Mouse (Mus musculus): ENCODE data around the gene Arrdc2. TPM values are rescaled to one million over a fixed set of nuclear protein-coding genes. Genes with fewer than 3 reads are reported as not detected.

Arrdc2 gene
- total RNA-seq, 4 experiments from 2014 or later: 38.9 to 177 (median 68.9) TPM

DNA sequence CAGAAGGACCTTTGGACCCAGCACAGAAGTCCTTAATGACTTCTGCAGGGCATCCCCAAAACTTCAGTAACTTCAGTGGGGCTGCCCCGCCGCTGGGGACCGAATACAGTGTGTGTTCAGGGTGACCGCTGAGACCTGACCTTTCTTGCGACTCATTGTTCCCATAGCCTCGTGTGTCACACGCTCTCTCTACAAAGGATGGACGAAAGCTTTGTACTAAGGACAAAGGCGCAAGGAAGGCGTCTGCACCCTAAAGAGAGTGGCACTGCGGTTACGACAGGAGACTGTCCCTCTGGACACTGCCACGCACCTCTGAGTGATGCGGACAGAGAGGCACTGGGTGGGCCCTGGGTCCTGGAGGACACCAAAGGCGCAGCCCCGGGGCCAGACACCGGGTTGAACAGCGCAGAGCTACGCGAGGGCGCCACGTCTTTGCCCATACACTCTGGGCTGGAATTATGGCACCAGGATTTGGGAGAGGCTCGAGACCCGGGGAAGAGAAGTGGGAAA is 25.2 kb upstream of the Arrdc2 start:
- no peak for DNase-seq (ENCODE audit: low spot score in 2 of 2)

DNA sequence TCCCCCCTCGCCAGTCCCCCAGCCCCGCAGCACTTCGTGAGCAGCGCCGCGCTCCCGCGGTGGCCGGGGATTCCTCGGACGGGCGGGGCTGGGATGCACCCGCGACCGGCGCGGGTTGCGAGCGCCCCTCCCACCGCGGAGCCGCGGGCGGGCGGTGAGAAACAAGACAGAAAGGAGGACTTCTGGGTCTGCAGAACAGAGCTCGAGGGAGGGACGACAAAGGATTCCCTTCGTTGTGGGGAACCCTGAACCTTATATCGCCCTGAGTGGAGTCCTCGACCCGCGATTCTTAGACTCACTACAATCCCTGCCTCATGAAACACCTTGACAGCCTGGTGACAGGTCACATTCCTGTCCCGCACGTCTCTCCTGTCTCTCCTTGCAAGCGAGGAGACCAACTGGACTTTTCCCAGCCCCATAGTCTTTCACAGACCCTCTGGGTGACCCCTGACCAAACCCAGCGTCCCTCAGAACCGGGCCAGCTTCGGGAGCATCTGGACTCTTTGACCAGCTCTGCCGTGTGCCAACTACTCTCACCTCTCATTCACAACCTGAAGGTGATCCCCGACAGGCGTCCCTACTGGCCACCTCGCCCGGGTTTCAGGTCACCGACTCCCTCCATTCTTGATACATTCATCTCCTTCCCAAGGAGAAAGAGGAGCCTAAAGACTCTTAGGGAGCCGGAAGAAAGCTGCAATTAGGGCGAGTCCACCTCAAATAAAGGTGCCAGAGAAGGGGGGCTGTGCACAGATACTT is 24.6 kb upstream of the Arrdc2 start:
- DNase-seq (ENCODE audit: low spot score in 2 of 2): no peak

DNA sequence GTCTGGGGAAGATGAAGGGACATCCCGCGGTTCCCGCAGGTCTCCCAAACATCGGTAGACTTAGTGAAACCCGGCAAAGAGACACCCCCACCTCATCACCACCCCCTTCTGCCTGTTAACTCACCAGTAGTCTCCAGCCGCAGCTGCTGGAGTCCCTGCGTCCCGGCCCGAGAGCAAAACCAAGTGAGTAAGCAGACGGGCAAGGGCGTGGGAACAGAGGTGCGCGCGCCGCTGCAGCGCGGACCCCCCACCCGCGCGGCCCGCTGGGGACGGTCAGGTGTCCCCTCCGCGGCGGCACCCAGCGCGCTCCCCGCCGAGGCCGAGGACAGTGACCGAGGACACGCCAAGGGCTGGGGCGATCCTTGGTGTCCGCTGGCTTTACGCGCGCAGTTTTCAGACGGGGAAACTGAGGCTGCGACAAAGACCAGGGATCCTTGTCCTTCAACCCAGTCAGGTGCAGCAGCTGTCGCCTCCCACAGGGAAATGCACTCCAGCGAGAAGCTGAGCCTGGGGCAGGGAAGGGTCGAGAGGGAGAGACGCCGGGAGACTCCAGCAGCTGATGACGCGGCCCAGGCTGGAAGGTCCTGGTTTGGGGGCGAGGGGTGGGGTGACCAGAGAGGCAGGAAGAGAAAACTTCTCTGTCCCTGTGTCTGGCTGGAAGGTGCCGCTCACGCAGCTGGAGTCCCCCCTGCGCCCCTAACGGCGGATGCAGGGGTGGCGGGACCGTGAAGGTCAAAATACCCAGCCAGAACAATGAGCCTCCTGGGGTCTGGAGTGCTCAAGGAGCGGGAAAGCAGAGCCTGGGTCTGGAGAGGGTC is 23.5 kb upstream of the Arrdc2 start, which contains the start of gene Kcnn1:
Gene Kcnn1 (minus strand): TSS at position 435 of the 818 bp plus-strand sequence.
- DNase-seq (ENCODE audit: low spot score in 2 of 2): no peak

DNA sequence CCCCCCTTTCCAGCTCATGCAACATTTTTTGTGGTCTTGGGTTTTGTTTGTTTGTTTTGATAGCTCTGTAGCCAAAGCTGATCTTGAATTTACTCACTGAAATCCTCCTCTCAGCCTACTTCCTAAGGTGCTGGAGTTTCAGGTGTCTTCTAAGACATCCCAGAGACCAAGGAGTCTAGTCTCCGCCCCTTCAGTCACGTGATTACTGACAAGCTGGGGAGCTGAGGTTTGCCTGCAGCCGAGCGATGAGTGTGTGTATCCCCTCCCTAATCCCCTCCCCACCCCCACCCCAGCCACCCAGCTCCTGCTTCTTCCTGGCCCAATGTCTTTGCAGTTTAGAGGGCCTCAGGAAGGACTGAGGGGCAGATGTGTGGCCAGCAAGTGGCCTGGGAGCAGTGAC is 18.0 kb upstream of the Arrdc2 start:
- no peak for DNase-seq (ENCODE audit: low spot score in 2 of 2)

DNA sequence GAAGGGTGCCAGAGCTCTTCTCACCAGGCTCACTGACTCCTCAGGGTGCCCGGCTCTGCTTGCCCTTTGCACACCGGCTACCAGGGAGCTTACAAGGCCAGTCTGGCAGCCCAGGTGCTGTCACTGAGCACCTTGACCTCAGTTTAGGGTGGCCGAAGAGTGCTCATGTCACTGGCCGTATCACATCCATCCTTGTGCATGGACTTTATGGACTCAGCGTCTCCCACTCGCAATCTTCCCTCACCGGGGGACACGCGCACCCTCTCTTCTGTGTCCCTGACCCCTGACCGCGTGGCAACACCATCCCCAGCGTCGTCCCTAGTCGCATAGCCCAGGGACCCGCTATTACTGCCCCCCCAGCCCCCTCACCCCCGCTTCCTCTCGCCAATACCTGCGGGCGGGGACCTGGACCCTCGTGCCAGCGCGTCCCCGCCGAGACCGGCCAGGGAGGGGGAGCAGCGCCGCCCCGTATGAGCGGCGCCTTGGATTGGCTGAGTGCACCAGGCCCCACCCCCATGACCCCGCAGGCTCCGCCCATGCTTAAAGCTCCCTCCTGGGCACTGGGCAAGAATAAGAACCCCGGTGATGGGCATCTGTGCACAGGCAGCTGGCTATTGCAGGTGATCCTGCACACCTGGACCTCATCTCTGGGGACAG is 17.1 kb upstream of the Arrdc2 start:
- peak; percentile 69 to 76 for DNase-seq (ENCODE audit: low spot score in 2 of 2)

DNA sequence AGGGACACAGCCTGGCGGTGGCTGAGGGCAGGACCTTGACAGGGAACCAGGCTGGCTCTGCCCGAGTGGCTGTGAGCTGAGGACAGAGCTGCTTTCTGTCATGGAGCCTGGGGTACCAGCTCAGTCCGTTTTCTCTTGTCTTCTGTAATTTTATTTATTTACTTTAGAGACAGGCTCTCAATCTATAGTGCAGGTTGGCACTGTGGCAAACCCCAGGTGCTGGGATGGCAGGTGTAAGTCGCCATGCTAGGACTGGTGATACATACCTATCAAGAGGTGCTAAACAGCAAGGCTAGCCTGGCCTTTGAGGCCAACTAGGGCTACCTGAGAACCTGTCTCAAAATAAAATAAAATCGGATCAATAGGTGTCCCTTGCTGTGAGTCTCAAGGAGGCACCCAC is 16.5 kb upstream of the Arrdc2 start:
- DNase-seq (ENCODE audit: low spot score in 2 of 2): no peak

DNA sequence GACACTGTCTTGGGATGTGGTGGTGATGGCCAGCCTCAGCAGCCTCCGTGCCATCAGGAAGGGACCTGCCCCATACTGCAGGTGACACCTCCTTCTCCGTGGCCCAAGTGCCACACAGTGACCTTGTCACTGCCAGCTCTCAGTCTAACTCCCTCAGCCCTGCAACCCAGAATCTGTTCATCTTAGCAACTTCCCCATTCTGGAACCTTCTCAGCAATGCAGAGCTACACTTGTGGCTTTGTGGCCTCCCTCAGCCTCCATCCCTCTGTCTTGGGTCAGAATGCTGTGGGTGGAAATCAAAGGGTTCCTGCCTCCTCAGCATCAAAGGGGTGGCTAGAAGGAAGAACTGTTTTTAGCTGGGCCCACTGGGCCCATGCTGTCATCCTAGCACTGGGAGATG is 14.3 kb upstream of the Arrdc2 start:
- no peak for DNase-seq (ENCODE audit: low spot score in 2 of 2)

DNA sequence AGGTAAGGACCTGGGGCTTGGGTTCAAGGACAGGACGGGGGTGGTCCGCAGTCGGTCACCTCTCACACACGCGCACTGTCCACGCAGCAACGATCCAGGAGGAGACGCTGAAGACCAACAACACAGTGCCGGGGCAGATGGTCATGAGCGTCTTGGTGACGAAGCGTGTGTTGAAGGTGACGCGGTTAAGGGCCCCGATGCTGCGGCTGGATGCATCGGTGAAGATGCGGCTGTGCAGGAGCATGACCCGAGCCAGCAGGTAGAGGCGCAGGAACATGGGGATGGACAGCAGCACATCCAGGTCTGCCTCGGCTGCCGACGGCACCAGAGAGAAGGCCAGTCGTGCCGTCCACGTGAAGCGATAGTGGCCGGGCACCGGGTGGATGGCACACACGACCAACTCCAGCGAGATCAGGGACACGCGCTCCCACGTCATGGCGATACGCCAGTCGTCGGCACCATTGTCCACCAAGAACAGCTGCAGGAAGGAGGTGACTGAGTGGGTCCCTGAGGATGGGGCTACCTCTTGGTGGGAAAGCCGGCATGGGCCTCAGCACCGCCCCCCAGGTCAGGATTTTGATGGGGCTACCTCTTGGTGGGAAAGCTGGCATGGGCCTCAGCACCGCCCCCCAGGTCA is 13.2 kb upstream of the Arrdc2 start:
- no peak for DNase-seq (ENCODE audit: low spot score in 2 of 2)

DNA sequence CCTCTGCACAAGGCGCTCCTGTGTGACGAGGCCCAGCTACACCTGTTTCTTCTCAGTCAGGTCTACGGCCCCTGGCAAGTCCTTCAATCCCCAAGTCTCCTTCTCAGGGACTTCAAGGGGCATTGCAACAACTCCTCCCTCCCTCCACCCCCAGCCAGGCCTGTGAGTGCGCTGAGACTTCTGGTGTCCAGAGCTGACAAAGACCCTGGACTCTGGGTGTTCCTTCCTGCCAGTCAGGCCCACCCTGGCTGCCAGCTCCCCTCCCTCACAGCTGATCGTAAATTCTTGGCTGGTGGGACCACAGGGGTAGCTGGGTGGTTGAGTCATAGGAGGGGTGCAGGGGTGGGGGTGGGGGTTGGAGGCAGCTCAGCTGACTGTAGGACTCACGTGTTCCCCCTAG is 12.3 kb upstream of the Arrdc2 start:
- no peak for DNase-seq (ENCODE audit: low spot score in 2 of 2)

DNA sequence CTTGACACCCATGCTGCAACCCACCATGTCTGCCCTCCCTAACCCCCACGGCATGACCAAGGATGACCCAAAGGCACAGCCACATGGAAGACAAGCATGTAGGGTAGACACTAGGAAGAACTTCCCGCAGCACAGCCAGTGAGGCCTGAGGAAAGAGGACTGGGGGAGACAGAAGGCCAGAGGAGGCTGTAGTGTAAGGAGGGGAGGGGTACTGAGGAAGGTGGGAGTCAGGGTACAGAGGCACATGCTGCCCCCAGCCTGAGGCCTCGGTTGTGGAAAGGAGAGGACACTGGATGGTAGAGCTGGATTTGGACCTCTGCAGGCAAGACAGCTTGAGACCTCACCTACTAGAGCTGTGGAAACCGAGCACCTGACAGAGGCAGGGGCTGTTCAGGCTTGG is 11.4 kb upstream of the Arrdc2 start:
- DNase-seq (ENCODE audit: low spot score in 2 of 2): no peak

DNA sequence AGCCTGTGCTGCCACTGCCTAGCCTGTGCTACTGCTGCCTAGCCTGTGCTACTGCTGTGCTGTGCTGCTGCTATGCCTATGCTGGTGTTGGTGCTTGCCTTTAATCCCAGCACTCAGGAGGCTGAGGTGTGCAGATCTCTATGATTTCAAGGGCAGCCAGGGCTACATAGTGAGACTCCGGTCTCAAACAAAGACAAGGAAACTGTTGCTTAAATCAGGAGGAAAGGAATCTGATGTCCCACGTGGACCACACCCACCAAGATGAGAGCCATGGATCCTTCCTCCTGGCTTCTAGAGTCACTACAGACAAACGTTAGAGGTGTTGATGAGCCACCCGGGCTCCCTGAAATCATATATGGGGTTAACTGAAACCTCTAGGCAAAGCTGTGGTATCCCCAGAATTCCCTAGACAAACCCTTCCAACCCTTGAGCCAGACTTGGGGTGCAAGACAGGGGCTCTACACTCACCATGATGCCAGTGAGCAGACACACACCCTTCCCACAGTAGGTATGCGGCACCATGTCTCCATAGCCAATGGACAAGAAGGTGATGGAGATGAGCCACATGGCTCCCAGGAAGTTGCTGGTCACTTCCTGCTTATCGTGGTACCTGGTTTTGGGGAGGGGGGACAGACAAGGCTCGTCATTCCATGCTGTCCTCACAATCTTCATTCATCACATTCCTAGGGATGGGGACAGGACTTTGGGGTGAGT is 10.8 kb upstream of the Arrdc2 start:
- DNase-seq (ENCODE audit: low spot score in 2 of 2): no peak

DNA sequence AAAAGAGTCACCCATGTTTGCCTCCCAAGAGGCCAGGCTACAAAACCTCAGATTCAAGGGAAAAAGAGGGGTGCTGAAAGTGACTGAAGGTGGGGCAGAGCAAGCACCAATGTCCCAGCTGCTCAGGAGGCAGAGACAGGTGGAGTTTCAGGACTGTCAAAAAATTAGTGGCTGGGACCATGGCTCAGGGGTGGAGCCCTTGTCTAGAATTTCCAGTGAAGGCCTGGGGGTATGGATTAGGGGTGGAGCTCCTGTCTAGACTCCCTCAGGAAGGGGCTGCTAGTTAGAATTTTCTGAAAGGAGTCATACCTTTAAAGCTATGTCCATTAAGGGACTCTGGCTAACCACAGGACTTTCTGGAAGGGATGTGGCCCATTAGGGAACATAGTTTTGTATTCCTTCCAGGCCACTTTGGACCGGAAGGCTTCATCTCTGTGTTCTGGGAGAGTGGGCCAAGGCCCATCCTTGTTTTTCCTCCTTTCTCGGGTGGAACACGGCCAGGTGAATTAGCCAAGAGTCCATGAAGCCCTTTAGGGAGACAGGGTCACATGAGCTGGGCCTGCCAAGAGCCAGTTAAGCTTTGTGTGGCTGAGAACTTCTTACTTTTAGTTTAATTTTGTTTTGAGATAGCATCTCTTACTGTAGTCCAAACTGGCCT is 9.9 kb upstream of the Arrdc2 start:
- DNase-seq (ENCODE audit: low spot score in 2 of 2): peak; percentile 67 to 75

DNA sequence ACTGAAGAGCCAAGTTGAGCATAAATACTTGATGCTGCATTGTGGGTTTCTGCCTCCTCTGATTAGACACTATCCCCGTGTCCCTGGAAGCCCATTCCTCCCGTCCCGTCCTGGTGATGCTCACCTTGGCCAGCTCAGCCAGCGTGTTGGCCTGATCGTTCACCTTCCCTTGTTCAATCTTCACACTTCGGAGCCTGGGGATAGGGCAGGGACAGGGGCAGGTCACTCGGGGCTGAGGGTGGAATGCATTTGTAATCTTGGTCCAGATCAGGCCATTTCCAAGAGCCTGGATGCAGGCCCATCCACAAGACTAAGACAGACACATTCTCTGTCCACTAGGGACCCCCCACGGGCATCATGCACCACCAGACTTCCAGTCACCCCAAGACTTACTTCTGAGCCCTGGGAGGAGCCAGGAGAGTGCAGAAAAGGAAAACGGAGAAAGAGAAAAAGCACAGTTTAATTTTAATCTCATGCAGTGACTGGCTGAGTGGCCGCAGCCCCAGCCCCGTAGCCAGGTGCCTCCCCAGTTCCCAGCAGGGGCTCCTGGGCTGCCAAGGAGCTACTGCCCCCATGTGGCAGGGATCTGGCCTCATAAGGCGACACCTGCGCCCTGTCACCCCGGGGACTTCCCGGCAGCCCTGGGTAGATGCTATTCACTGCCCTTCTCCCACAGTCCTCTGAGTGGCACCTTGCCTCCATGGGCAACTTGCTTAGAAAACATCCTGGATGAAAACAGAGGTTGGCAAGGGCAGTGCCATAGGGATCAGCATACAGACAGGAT is 7.0 kb upstream of the Arrdc2 start:
- no peak for DNase-seq (ENCODE audit: low spot score in 2 of 2)

DNA sequence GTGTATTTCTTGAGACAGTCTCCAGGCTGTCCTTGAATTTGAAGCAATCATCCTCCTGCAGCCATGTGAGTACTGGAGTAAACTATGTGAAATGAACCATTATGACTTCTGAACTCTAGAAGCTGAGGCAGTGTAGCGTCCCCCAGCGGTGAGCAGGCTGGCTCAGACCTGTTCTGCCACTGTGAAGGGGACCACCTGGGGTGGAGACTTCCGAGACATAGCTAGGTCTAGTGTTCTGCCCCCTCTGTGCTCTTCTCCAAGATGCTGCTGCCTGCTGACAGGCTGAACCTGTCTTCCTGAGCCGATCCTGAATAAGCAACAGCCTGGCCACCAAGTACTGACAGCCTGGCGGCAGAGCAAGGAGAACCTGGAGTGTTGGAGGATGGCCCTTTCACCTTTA is 5.6 kb upstream of the Arrdc2 start:
- DNase-seq (ENCODE audit: low spot score in 2 of 2): no peak

DNA sequence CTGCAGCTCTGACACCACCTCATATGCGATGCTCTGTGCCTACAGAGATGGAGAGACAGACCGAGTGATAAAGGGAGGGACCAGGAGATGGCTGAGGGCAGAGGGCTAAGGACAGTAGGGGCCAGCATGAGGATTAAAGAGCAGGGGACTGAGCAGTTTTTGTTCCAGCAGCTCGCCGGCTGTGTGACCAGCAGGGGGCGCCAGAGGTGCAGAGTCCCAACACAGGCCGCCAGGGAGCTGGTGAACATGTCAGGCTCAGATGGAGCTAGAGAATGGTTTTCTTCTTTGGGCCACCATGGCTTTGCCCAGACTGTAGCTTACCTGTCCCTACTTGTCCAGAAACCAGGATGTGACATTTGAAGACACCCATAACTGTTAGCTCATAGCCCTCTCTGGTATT is 5.0 kb upstream of the Arrdc2 start:
- peak; percentile 84 to 86 for DNase-seq (ENCODE audit: low spot score in 2 of 2)

DNA sequence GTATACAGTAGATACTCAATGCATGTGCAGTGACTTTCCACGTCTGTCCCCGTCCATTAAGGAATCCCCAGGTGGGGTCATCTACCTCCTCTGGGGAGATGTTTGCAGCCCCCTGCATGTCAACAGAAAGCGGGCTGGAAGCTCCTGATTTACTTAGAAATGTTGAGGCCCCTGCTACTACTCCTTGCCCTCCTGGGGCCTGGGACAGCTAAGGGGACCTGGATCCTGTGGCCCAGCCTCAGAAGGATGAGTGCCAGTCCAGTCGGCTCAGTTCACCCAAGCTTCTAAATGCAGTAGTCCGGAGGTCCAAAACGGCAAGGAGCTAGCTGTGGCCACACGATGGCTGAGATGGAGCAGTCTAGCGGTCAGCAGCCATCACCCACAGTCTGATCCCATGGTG is 4.4 kb upstream of the Arrdc2 start:
- no peak for DNase-seq (ENCODE audit: low spot score in 2 of 2)

DNA sequence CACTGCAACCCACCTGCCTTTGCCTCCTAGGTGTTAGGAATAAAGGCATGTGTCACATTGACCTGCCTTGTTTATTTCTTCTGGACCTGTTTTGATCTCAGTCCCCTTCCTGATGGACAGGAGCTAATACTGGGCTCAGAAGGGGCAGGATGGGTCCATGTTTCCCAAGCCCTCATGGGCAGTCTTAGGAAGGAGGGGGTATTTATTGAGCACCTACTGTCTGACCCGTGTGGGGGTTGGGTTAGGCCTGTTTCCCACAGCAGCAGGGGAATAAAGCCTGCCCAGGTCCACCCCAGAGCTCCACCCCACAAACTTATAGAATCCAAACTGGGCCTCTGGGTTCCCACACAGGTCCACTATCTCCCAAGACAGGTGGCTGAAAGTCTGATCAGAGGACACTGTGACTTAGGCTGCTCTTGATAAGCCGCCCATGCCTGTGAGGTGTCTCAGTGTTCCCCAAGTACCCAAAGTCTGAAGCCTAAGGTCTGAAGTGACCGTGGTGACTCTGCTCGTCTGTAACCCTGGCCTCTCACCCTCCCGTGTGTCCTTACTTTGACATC is 3.8 kb upstream of the Arrdc2 start:
- DNase-seq (ENCODE audit: low spot score in 2 of 2): no peak

DNA sequence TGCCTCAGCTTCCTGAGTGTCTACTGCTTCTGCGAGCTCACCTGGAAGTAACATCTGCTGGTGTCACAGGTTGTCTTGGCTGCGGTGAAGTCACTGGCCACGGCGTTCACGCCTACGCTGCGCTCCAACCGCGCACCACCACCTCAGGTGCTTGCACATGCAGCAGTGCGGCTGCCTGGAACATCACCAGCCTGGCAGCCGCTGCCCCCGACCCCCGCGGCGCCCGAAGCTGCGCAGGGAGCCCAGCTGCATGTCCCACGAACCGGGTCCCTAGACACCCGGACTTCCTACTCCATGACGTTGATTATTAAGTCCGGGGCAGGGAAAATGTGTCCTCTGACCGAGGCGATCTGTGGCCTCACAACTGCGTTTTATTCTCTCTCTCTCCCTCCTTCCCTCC is 3.0 kb upstream of the Arrdc2 start:
- DNase-seq (ENCODE audit: low spot score in 2 of 2): no peak
